Mouse (Mus musculus): ENCODE measurements around the gene Map2k1. TPM values are rescaled to one million over a fixed set of nuclear protein-coding genes. Genes with fewer than 3 reads are reported as not detected.
"Not testable (repeated sequence)": the region's sequence is repeated elsewhere in the genome, so short reads cannot be mapped to it uniquely, and the experiment has no call there.

Gene Map2k1
- polyA plus RNA-seq, 1 experiment from 2014 or later: 54.1 TPM

DNA sequence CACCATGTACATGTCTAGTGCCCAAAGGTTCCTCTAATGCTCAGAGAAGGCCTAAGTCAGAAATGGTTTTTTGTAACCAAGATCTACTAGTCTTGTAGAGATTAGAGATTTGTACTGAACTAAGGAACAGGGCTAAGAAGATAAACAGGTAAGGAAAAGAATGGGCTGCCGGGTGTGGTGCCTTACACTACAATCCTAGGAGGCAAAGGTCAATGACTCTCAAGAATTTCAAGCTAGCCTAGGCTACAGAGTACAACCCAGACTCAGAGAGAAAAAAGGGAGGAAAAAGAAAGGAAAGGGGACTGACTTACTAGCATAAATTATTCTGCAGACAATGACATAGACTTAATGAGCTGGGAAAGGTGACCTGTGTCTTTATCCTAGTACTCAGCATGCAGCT lies 32.8 kb downstream of the Map2k1 start:
- WGBS: 44% methylated on average over 1 of the region's 1 CpGs
- H3K27ac ChIP-seq (replicated peaks): no peak overlapping the region
- no peaks in the 10 kb centered on the region for H3K9me3 ChIP-seq
- H3K36me3 ChIP-seq: no peaks in the 10 kb centered on the region
- H3K9ac ChIP-seq: no peak overlapping the region
- no peaks in the 10 kb centered on the region for H3K27me3 ChIP-seq
- no peak overlapping the region for H3K4me3 ChIP-seq
- ATAC-seq (ENCODE audit: low read depth): no peak
- no peak overlapping the region for H3K4me2 ChIP-seq
- no peaks in the 10 kb centered on the region for H3K4me1 ChIP-seq (replicated peaks)

DNA sequence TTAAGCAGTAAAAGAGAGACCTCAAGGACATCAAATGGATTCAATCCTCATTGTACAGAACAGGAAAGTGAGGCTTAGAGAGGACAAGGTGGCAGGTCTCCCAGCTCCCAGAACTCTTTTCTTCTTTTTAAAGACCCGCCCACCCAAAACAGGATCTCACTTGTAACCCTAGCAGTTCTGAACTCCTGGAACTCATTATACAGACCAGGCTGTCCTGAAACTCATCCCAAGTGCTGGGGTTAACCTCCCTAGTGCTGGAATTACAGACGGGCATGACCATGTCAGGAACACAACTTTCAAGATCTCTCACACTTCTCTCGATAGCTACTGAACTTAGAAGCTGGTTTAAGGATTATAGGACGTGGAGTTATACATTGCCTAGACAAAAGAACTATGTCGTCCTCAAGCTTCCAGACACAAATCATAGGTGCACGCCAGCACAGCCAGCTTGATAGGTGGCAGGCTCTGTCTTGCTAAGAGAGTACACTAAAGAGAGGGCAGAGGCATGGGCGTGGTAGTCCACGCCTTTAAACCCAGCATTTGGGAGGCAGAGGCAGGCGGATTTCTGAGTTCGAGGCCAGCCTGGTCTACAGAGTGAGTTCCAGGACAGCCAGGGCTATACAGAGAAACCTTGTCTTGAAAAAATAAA lies 33.5 kb downstream of the Map2k1 start:
- no peak for ATAC-seq (ENCODE audit: low read depth)
- no peak overlapping the region for H3K27ac ChIP-seq (replicated peaks)
- H3K9ac ChIP-seq: no peak overlapping the region
- no peaks in the 10 kb centered on the region for H3K4me1 ChIP-seq (replicated peaks)
- H3K36me3 ChIP-seq: no peaks in the 10 kb centered on the region
- H3K4me3 ChIP-seq: no peak overlapping the region
- no peaks in the 10 kb centered on the region for H3K9me3 ChIP-seq
- WGBS: 83% methylated on average over 10 of the region's 10 CpGs
- no peaks in the 10 kb centered on the region for H3K27me3 ChIP-seq
- no peak overlapping the region for H3K4me2 ChIP-seq

GRCm38 (mm10) chr9:64219305-64219704 lies 34.1 kb downstream of the Map2k1 start:
- H3K27me3 ChIP-seq: no peaks in the 10 kb centered on the region
- no peak overlapping the region for H3K9ac ChIP-seq
- H3K36me3 ChIP-seq: no peaks in the 10 kb centered on the region
- no peak overlapping the region for H3K27ac ChIP-seq (replicated peaks)
- H3K4me2 ChIP-seq: no peak overlapping the region
- ATAC-seq (ENCODE audit: low read depth): no peak
- H3K4me3 ChIP-seq: no peak overlapping the region
- 77% methylated on average over 1 of the region's 1 CpGs for WGBS
- H3K4me1 ChIP-seq (replicated peaks): no peaks in the 10 kb centered on the region
- H3K9me3 ChIP-seq: no peaks in the 10 kb centered on the region

DNA sequence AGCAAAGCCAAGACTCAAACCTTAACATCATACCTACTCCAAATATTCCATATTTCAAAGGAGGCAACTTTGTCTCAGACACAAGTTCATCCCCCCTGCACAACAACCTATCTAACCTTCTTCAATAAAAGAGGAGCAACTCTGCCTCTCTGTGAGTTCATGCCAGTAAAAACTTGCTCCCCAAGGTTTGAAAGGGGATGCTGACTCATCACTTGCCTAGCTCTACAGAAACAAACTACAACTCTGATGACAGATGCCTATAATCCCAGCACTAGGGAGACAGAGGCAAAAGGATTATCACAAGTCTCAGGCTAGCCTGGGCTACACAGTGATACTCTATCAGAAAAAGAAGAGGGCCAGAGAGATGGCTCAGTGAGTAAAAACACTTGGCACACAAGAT lies 35.5 kb downstream of the Map2k1 start:
- Histone ChIP-seq H3K9ac (no peak overlapping the region), H3K27me3 (no peaks in the 10 kb centered on the region), H3K4me3 (no peak overlapping the region), H3K4me1 (replicated peaks) (no peaks in the 10 kb centered on the region), H3K4me2 (no peak overlapping the region), H3K36me3 (no peaks in the 10 kb centered on the region), H3K27ac (replicated peaks) (no peak overlapping the region), H3K9me3 (no peaks in the 10 kb centered on the region)
- no peak for ATAC-seq (ENCODE audit: low read depth)

GRCm38 (mm10) chr9:64216641-64217040 lies 36.8 kb downstream of the Map2k1 start:
- H3K27me3 ChIP-seq: no peaks in the 10 kb centered on the region
- peaks cover 5% of the 10 kb centered on the region for H3K36me3 ChIP-seq
- H3K9me3 ChIP-seq: no peaks in the 10 kb centered on the region
- H3K27ac ChIP-seq (replicated peaks): no peak overlapping the region
- H3K4me1 ChIP-seq (replicated peaks): no peaks in the 10 kb centered on the region
- H3K4me3 ChIP-seq: no peak overlapping the region
- 95% methylated on average over 2 of the region's 2 CpGs for WGBS
- no peak overlapping the region for H3K4me2 ChIP-seq
- ATAC-seq (ENCODE audit: low read depth): no peak
- H3K9ac ChIP-seq: no peak overlapping the region

DNA sequence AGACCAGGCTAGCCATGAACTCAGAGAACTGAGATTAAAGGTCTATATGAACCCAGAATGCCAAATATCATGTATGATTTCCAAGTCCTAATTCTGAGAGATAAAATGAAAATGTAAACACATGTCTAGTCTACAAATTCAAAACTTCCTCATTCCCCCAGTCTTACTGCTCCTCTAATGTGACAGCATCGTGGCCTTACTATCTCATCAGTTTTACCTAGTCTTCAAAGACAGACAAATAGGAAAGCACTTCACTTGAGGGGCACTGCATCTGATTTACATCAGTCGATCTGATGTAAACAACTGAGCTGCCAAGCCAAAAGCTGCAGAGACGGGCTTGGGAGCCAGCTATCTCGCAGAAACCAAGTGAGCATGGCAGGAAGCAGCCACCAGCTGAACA lies 37.3 kb downstream of the Map2k1 start:
- H3K9me3 ChIP-seq: no peaks in the 10 kb centered on the region
- H3K27ac ChIP-seq (replicated peaks): no peak overlapping the region
- no peak for ATAC-seq (ENCODE audit: low read depth)
- H3K4me1 ChIP-seq (replicated peaks): no peaks in the 10 kb centered on the region
- 88% methylated on average over 4 of the region's 4 CpGs for WGBS
- no peak overlapping the region for H3K9ac ChIP-seq
- H3K4me3 ChIP-seq: no peak overlapping the region
- peaks cover 9% of the 10 kb centered on the region for H3K36me3 ChIP-seq
- H3K27me3 ChIP-seq: no peaks in the 10 kb centered on the region
- no peak overlapping the region for H3K4me2 ChIP-seq

- H3K36me3 ChIP-seq: peaks cover 11% of the 10 kb centered on the region
- no peak overlapping the region for H3K4me2 ChIP-seq
- H3K9ac ChIP-seq: no peak overlapping the region
- no peak overlapping the region for H3K4me3 ChIP-seq
- H3K9me3 ChIP-seq: no peaks in the 10 kb centered on the region
- no peaks in the 10 kb centered on the region for H3K27me3 ChIP-seq
- WGBS: 93% methylated on average over 17 of the region's 17 CpGs
- H3K4me1 ChIP-seq (replicated peaks): no peaks in the 10 kb centered on the region
- H3K27ac ChIP-seq (replicated peaks): no peak overlapping the region
- no peak for ATAC-seq (ENCODE audit: low read depth)
Observed at GRCm38 (mm10) chr9:64214452-64214851, 39.0 kb downstream of the Map2k1 start.

DNA sequence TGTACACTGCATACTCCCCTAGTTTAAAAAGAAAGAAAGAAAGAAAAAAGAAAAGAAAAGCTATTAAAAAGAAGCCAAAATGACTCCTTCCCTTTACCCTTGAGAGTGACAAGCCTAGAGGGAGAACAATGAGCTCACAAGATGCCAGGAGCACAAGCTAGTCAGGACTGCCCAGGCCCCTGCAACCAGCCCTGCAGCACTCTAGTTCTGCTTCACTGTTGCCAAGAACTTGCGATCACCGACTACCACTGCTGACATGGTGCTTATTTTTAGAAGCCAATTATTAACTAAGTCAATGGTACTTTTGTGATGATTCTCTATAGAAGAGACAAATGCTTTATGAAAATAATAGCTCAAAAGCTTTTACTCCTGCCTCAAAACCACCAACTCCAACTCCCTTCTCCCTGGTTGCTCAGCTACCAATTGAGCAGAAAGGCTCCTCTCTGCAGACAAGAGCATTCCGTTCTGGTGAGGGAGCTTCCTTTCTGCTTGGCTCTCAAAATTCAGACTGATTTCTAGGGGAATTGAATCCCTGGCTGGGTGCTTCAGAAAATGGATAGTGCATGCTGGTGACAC lies 45.8 kb downstream of the Map2k1 start:
- Histone ChIP-seq H3K9me3 (no peaks in the 10 kb centered on the region), H3K9ac (no peak overlapping the region), H3K36me3 (peaks cover 41% of the 10 kb centered on the region), H3K27ac (replicated peaks) (no peak overlapping the region), H3K27me3 (no peaks in the 10 kb centered on the region), H3K4me2 (no peak overlapping the region), H3K4me1 (replicated peaks) (no peaks in the 10 kb centered on the region), H3K4me3 (no peak overlapping the region)
- ATAC-seq (ENCODE audit: low read depth): no peak
- WGBS: 82% methylated on average over 3 of the region's 3 CpGs

- Histone ChIP-seq H3K36me3 (peaks cover 39% of the 10 kb centered on the region), H3K4me1 (replicated peaks) (no peaks in the 10 kb centered on the region), H3K4me2 (no peak overlapping the region), H3K4me3 (no peak overlapping the region), H3K27me3 (no peaks in the 10 kb centered on the region), H3K27ac (replicated peaks) (no peak overlapping the region), H3K9ac (no peak overlapping the region), H3K9me3 (no peaks in the 10 kb centered on the region)
- no peak for ATAC-seq (ENCODE audit: low read depth)
Observed at GRCm38 (mm10) chr9:64202866-64203265, 50.6 kb downstream of the Map2k1 start.

GRCm38 (mm10) chr9:64202331-64202730 lies 51.1 kb downstream of the Map2k1 start:
- Histone ChIP-seq H3K36me3 (peaks cover 39% of the 10 kb centered on the region), H3K4me1 (replicated peaks) (no peaks in the 10 kb centered on the region), H3K27me3 (no peaks in the 10 kb centered on the region), H3K27ac (replicated peaks) (no peak overlapping the region), H3K4me2 (no peak overlapping the region), H3K4me3 (no peak overlapping the region), H3K9ac (no peak overlapping the region), H3K9me3 (no peaks in the 10 kb centered on the region)
- no peak for ATAC-seq (ENCODE audit: low read depth)

- H3K9ac ChIP-seq: no peak overlapping the region
- no peaks in the 10 kb centered on the region for H3K9me3 ChIP-seq
- no peaks in the 10 kb centered on the region for H3K4me1 ChIP-seq (replicated peaks)
- ATAC-seq (ENCODE audit: low read depth): no peak
- H3K36me3 ChIP-seq: peaks cover 30% of the 10 kb centered on the region
- no peak overlapping the region for H3K4me3 ChIP-seq
- H3K27me3 ChIP-seq: no peaks in the 10 kb centered on the region
- 75% methylated on average over 2 of the region's 2 CpGs for WGBS
- no peak overlapping the region for H3K27ac ChIP-seq (replicated peaks)
- no peak overlapping the region for H3K4me2 ChIP-seq
Observed at GRCm38 (mm10) chr9:64199897-64200296, 53.5 kb downstream of the Map2k1 start.

- not testable (repeated sequence) for H3K27ac ChIP-seq (replicated peaks); H3K4me1 ChIP-seq (replicated peaks); H3K4me3 ChIP-seq; ATAC-seq (ENCODE audit: low read depth); H3K4me2 ChIP-seq; H3K9ac ChIP-seq; H3K27me3 ChIP-seq; H3K9me3 ChIP-seq
- WGBS: 95% methylated on average over 7 of the region's 7 CpGs
- H3K36me3 ChIP-seq: peaks cover 21% of the 10 kb centered on the region
Observed at GRCm38 (mm10) chr9:64198763-64199418, 54.5 kb downstream of the Map2k1 start.
